Mouse (Mus musculus) C2C12 (cell line): ENCODE data around the gene 2900026A02Rik.

ENCODE experiments used
- CTCF ChIP-seq: IDR thresholded peaks from one replicate; pipeline ENCODE4 v1.5.1; 2011; ENCODE audit not compliant: control insufficient read depth, insufficient read depth, insufficient read length
- FOSL1 ChIP-seq: IDR thresholded peaks from one replicate; pipeline ENCODE4 v1.8.0; 2011; ENCODE audit warnings: mild to moderate bottlenecking, low read length; ENCODE audit not compliant: poor library complexity, insufficient read depth, severe bottlenecking
- MAX ChIP-seq: IDR thresholded peaks from one replicate; pipeline ENCODE4 v1.6.1; 2011; ENCODE audit warnings: mild to moderate bottlenecking, control low read depth
- MYOD1 ChIP-seq: IDR thresholded peaks from one replicate; pipeline ENCODE4 v1.6.1; 2011; ENCODE audit warnings: low read depth; ENCODE audit not compliant: control insufficient read depth, insufficient read length
- USF1 ChIP-seq: IDR thresholded peaks from one replicate; pipeline ENCODE4 v1.6.1; 2011; ENCODE audit warnings: low read depth, mild to moderate bottlenecking, control low read depth, moderate library complexity

DNA sequence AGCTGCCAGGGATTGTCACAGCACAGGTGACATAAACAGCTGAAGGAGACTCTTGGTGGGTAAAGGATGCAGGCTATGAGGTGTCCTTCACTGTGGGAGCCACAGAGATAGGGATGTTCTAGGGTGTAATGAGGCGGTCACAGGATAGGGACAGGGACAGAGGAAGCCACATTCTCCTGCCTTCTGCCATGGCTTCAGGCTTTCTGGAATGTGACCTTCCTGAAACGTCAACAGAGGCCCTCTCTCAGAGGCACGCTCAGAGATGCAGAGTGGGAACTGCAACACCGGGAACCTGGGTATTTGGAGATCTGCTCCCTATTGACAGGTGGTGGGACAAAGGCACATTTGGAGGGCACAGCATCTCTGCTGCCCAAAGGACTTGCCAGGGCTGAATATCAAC lies 134.0 kb downstream of the 2900026A02Rik start:
- no peak for TF ChIP-seq CTCF
- TF ChIP-seq MAX = no peak
- no peak for TF ChIP-seq USF1
- TF ChIP-seq FOSL1 = no peak
- no peak for TF ChIP-seq MYOD1
